Mouse (Mus musculus) embryonic facial prominence, embryonic 14.5 days (tissue): ENCODE results near the gene Nhp2. TPM values are rescaled to one million over a fixed set of nuclear protein-coding genes. Genes with fewer than 3 reads are reported as not detected.
A peak's percentile ranks its signal among the peaks of the same experiment; 100 is the strongest.

ENCODE experiments used
- ATAC-seq: fragments of 200-750 bp; cut with Nextera tagmentation; 2 replicates; pipeline ENCODE4 v1.8.0; 2017; ENCODE audit warnings: low read depth, moderate number of reproducible peaks, moderate TSS enrichment
- DNase-seq: peaks from one replicate; pipeline ENCODE4 v3.0.0-alpha.2; 2015; ENCODE audit warnings: low spot score
- H3K27ac ChIP-seq: fragments of 300-500 bp; sonication (generic); replicated peaks from 2 replicates; pipeline ENCODE4 v1.5.1; 2014; ENCODE audit warnings: low read depth, mild to moderate bottlenecking, low read length, moderate library complexity
- H3K27me3 ChIP-seq: fragments of 300-500 bp; sonication (generic); replicated peaks from 2 replicates; pipeline ENCODE4 v1.6.1; 2014; ENCODE audit warnings: low read length; ENCODE audit not compliant: control insufficient read depth, insufficient read depth
- H3K36me3 ChIP-seq: fragments of 300-500 bp; sonication (generic); 2 replicates; pipeline ENCODE4 v1.6.1; 2014; ENCODE audit warnings: low read length, mixed read lengths; ENCODE audit not compliant: control insufficient read depth, insufficient read depth
- H3K4me1 ChIP-seq: fragments of 300-500 bp; sonication (generic); 2 replicates; pipeline ENCODE4 v1.6.1; 2014; ENCODE audit warnings: antibody characterized with exemption, low read length; ENCODE audit not compliant: control insufficient read depth, insufficient read depth
- H3K4me2 ChIP-seq: fragments of 300-500 bp; sonication (generic); 2 replicates; pipeline ENCODE4 v1.6.1; 2014; ENCODE audit warnings: low read depth, mild to moderate bottlenecking, low read length, moderate library complexity, mixed read lengths
- H3K4me3 ChIP-seq: fragments of 300-500 bp; sonication (generic); 2 replicates; pipeline ENCODE4 v1.5.1; 2014; ENCODE audit warnings: low read depth, mild to moderate bottlenecking, low read length
- H3K9ac ChIP-seq: fragments of 300-500 bp; sonication (generic); 2 replicates; pipeline ENCODE4 v1.6.1; 2014; ENCODE audit warnings: low read depth, mild to moderate bottlenecking, low read length, moderate library complexity, mixed read lengths
- H3K9me3 ChIP-seq: fragments of 300-500 bp; sonication (generic); 2 replicates; pipeline ENCODE4 v1.6.1; 2016; ENCODE audit warnings: low read length; ENCODE audit not compliant: control insufficient read depth
- WGBS: fragments of 180-500 bp; shearing (Covaris S2); extraction: QIAGEN DNeasy Blood & Tissue Kit; methylation state at CpG from one replicate; pipeline ENCODE4 v1.1.7; 2014; 5-methylcytosine and 5-hydroxymethylcytosine counted together
- polyA plus RNA-seq: library from polyadenylated mRNA; unstranded; fragments of >200 nt; fragmentation: Nextera tagmentation; extraction: Ambion mirVana; gene quantifications from 2 replicates; pipeline ENCODE4 v1.2.1, GENCODE M21; 2014

Gene Nhp2
- 158 and 162 TPM in 2 replicates for polyA plus RNA-seq

DNA sequence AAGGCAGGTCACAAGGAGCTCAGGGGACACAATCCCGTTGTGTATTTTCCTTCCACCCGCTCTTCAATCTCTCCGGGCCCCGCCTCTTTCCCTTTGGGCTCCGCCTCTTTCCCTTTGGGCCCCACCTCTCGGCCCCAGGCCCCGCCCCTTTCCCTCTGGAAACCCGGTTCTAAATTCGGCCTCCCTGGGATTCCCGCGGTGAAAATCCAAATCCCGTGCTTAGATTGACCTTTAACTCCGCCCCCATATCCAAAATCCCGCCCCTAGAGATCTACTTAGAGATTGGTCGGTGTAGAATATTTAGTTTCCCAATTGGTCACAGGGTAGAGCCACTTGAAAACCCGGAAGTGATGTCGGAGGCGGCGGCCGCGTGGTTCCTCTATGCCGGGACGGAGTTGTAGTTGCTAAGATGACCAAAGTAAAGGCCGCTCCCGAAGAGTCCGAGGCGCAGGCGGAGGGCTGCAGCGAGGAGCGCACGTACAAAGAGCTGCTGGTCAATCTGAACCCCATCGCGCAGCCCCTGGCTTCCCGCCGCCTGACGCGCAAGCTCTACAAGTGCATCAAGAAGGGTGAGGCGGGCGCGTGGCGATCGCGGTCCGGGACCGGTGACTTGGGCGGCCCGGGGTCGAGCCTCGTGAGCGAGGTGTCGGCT lies at the start of gene Nhp2:
Gene Nhp2 (plus strand): TSS at position 327 of the 652 bp plus-strand sequence.
- H3K4me3 ChIP-seq, result peak within 1 kb of the TSS; percentile 58
- H3K27ac ChIP-seq, result 0 out of 2 replicates have a peak within 1 kb of the TSS, but pooled peaks have one; percentile 10
- H3K27me3 ChIP-seq, result no peaks in the 10 kb centered on the region
- ATAC-seq (peak; percentile 93), DNase-seq (peak; percentile 99)
- WGBS, result under 1% methylated on average over 50 of the region's 51 CpGs
- peak within 1 kb of the TSS; percentile 71 for H3K9ac ChIP-seq
- peaks cover 31% of the 10 kb centered on the region for H3K36me3 ChIP-seq
- no peaks in the 10 kb centered on the region for H3K9me3 ChIP-seq
- H3K4me2 ChIP-seq, result peak within 1 kb of the TSS; percentile 77
- H3K4me1 ChIP-seq, result peaks cover 19% of the 10 kb centered on the region

- H3K9me3 ChIP-seq, result no peaks in the 10 kb centered on the region
- no peak overlapping the region for H3K4me3 ChIP-seq
- H3K4me2 ChIP-seq, result no peak overlapping the region
- H3K9ac ChIP-seq, result no peak overlapping the region
- WGBS, result 82% methylated on average over 4 of the region's 4 CpGs
- no peaks in the 10 kb centered on the region for H3K4me1 ChIP-seq
- no peaks in the 10 kb centered on the region for H3K36me3 ChIP-seq
- no peak overlapping the region for H3K27ac ChIP-seq
- DNase-seq, result no peak
- H3K27me3 ChIP-seq, result no peaks in the 10 kb centered on the region
- no peak for ATAC-seq
Observed at GRCm38 (mm10) chr11:51576454-51576853, 43.1 kb upstream of the Nhp2 start.

DNA sequence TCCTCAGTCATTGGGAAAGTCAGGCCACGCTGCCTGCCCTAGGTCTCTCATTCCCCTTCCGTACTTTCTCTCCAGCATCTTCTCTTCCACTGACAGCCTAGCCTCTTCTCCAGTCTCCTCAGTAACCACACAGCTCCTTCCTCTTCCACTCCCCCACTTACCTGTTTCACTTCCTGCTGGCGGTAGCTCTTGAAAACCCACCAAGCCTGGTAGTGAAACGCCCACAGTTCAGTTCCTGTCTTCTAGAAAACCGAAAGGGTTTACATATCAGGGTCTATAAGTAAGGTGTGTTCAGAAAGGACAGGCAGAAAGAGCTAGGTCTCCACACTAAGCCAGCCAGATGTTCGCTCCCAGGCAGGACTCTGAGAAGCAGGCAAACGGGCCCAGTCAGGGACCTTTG lies 41.9 kb upstream of the Nhp2 start:
- H3K27me3 ChIP-seq, result no peaks in the 10 kb centered on the region
- ATAC-seq (no peak), DNase-seq (no peak)
- H3K36me3 ChIP-seq, result no peaks in the 10 kb centered on the region
- no peak overlapping the region for H3K9ac ChIP-seq
- no peaks in the 10 kb centered on the region for H3K9me3 ChIP-seq
- H3K4me2 ChIP-seq, result no peak overlapping the region
- no peak overlapping the region for H3K4me3 ChIP-seq
- no peaks in the 10 kb centered on the region for H3K4me1 ChIP-seq
- no peak overlapping the region for H3K27ac ChIP-seq
- 83% methylated on average over 7 of the region's 7 CpGs for WGBS

DNA sequence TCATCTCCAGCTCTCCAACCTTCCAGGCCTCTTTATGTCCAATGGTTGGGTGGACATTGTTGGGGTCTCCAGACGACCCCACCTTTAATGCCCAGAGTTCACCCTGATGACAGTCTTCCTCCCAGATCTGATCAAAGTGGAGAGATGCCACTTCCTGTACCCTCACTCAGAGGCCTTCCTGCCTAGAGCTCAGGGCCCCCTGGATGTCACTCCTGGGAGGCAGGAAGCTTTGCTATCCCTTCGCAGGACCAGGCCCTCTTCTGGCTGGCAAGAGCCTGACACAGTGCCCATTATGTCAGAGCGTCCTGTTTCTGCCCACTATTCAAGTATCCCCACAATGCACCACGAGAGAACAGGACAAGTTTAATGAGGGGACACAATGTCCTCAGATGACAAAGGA lies 40.5 kb upstream of the Nhp2 start:
- ATAC-seq (no peak), DNase-seq (no peak)
- Histone ChIP-seq H3K27ac (no peak overlapping the region), H3K4me2 (no peak overlapping the region), H3K9ac (no peak overlapping the region), H3K4me3 (no peak overlapping the region), H3K4me1 (peaks cover 5% of the 10 kb centered on the region; the same call in 1 of the 2 replicates), H3K36me3 (no peaks in the 10 kb centered on the region), H3K9me3 (no peaks in the 10 kb centered on the region), H3K27me3 (no peaks in the 10 kb centered on the region)
- WGBS, result 70% methylated on average over 4 of the region's 4 CpGs

GRCm38 (mm10) chr11:51582713-51583112 lies 36.8 kb upstream of the Nhp2 start:
- DNase-seq (peak; percentile 71), ATAC-seq (no peak)
- Histone ChIP-seq H3K9ac (no peak overlapping the region), H3K4me1 (peaks cover 12% of the 10 kb centered on the region), H3K4me2 (no peak overlapping the region), H3K4me3 (no peak overlapping the region), H3K36me3 (peaks cover 15% of the 10 kb centered on the region), H3K27ac (no peak overlapping the region), H3K27me3 (no peaks in the 10 kb centered on the region), H3K9me3 (no peaks in the 10 kb centered on the region)
- WGBS, result 15% methylated on average over 8 of the region's 8 CpGs

DNA sequence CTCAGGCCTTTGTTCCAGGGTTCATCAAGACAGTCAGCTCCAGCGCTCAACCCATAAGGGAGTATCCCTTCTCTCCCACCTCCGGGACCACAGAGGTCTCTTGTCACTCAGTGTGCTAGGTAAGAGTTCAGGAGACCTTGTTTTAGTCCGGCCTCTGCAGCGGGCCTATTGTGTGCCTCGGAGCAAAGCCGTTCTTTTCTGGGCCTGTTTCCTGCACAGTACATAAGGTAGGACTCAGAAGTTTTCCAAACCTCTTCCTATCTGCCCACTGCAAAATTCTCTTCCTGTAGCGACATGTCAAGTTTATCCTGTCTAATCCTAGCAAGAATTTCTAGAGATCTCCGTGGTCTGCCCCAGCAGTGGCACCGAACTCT lies 35.5 kb upstream of the Nhp2 start:
- H3K36me3 ChIP-seq, result peaks cover 29% of the 10 kb centered on the region
- H3K27me3 ChIP-seq, result no peaks in the 10 kb centered on the region
- peak overlapping the region; percentile 90 for H3K27ac ChIP-seq
- H3K9ac ChIP-seq, result peak overlapping the region; percentile 91
- H3K4me3 ChIP-seq, result peak overlapping the region; percentile 63
- peaks cover 12% of the 10 kb centered on the region for H3K4me1 ChIP-seq
- WGBS, result 6% methylated on average over 9 of the region's 9 CpGs
- peak overlapping the region; percentile 79 for H3K4me2 ChIP-seq
- no peak for DNase-seq
- H3K9me3 ChIP-seq, result no peaks in the 10 kb centered on the region
- peak; percentile 0; the same call in 1 of the 2 replicates for ATAC-seq

DNA sequence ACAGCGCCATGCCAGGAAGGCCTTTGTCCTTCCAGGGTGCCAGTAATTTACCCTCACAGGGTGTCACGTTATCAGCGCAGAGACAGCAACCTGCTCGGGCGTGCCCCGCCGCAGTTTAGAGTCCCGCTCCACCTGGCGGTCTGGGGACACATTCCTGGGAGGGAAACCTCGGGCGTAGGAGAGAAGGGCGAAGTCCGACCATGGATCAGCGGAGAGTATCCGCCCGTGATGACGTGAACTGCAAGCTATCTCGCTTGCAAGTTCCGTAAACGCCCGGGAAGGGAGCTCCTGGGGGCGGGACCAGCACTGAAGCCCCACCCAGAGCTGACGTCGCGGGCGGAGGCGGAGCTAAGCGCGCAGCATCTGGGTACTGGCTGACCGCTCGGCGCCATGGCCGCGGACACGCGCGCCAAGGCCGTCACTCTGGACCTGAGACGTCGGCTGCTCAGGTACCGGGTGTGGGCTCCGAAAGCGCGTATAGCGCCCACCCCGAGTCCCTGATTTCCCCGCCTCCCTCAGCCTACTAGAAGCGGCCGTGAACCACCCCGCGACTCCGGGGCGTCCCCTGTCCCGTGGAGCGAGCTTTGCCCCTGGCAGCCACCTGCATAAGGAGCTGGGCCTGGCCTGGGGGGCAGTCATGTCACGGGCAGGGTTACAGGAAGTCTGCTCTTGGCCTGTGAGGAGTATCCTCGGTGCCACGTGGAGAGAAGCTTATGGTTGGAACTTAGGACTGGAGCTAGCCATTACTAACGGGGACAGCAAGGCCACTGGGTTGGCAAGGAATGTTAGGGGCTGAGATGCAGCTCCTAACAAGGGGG lies 34.9 kb upstream of the Nhp2 start, which contains the start of gene Phykpl:
Gene Phykpl (plus strand): TSS at position 327 of the 818 bp plus-strand sequence.
- H3K4me1 ChIP-seq, result peaks cover 12% of the 10 kb centered on the region
- H3K4me2 ChIP-seq, result peak within 1 kb of the TSS; percentile 79
- H3K27me3 ChIP-seq, result no peaks in the 10 kb centered on the region
- H3K4me3 ChIP-seq, result peak within 1 kb of the TSS; percentile 63
- WGBS, result under 1% methylated on average over 47 of the region's 59 CpGs
- peaks cover 35% of the 10 kb centered on the region for H3K36me3 ChIP-seq
- peak within 1 kb of the TSS; percentile 91 for H3K9ac ChIP-seq
- peak; percentile 92 for ATAC-seq
- H3K27ac ChIP-seq, result peak within 1 kb of the TSS; percentile 90
- peak; percentile 98 for DNase-seq
- no peaks in the 10 kb centered on the region for H3K9me3 ChIP-seq

GRCm38 (mm10) chr11:51585608-51586252 lies 33.8 kb upstream of the Nhp2 start:
- Histone ChIP-seq H3K4me1 (peaks cover 12% of the 10 kb centered on the region), H3K27me3 (no peaks in the 10 kb centered on the region), H3K27ac (peak overlapping the region; percentile 90), H3K4me2 (peak overlapping the region; percentile 79), H3K4me3 (peak overlapping the region; percentile 63), H3K36me3 (peaks cover 45% of the 10 kb centered on the region), H3K9ac (peak overlapping the region; percentile 91), H3K9me3 (no peaks in the 10 kb centered on the region)
- 64% methylated on average over 8 of the region's 8 CpGs for WGBS
- ATAC-seq (no peak), DNase-seq (no peak)
